Mouse (Mus musculus) brain, embryonic 14.5 days (tissue): ENCODE measurements around the gene Sec23b.

Source experiments
- CTCF ChIP-seq: fragments of 200-500 bp; IDR thresholded peaks from 2 replicates; pipeline ENCODE4 v1.5.1; 2012; ENCODE audit warnings: inconsistent platforms, mild to moderate bottlenecking, moderate library complexity, borderline replicate concordance; ENCODE audit not compliant: insufficient read depth, insufficient read length; ENCODE audit errors: extremely low read depth
- POLR2A ChIP-seq: fragments of 200-500 bp; IDR thresholded peaks from 2 replicates; pipeline ENCODE4 v1.6.1; 2012; ENCODE audit warnings: mild to moderate bottlenecking, inconsistent platforms, borderline replicate concordance; ENCODE audit not compliant: poor library complexity, insufficient read depth, insufficient read length, severe bottlenecking; ENCODE audit errors: extremely low read depth

GRCm38 (mm10) chr2:144545061-144545460 is 11.0 kb upstream of the Sec23b start:
- TF ChIP-seq CTCF (no peak), POLR2A (no peak)
